In the genomic region with DNA sequence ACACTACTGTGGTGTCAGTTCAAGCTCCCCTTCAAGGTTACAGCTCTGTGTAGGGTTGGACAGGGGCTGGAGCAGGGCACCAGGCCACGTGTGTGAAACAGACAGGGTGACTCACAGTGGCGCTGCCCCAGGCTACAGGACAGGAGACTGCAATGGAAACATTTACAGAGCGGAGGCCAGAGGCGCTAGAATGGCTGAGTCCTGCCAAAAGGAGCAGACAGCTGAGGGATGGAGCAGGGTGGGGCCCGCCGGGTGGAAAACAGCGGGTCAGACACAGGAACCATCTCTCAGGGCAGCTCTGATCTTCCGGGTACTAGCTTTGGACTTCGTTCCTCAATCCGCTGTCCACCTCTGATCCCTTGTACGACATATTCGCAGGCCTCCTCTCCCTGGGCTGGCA, we compare ENCODE assay signal across 8 mouse cellular contexts. TPM values are rescaled to one million over a fixed set of nuclear protein-coding genes. Genes with fewer than 3 reads are reported as not detected.
DNase-seq lines count a peak whose midpoint lies in the region; ATAC-seq lines count a peak whose summit lies in the region.
"Had no signal": no experiment of that assay in that cellular context is flagged by ENCODE, and none has a peak within 500 bp of the region (broad histone marks: within the 10 kb centered on the region; RNA-seq: fewer than 3 reads in every experiment).

No protein-coding gene starts in this region.

- H3K4me2 ChIP-seq in midbrain, embryonic 16.5 days (ENCODE audit: low read length), result no peak overlapping the region

- DNase-seq in adrenal gland, adult (ENCODE audit: inconsistent age in 2 of 2, low spot score in 1 of 2), result peak; percentile 90 to 96
- peak; percentile 82 for DNase-seq in heart, postnatal 25 days (ENCODE audit: low spot score)
- peak; percentile 81 for DNase-seq in lung, postnatal 25 days (ENCODE audit: low spot score)
- no peak for DNase-seq in right cerebral cortex, postnatal 14 days
- no peak for DNase-seq in layer of hippocampus, postnatal 36 days

- 86% methylated on average over 12 of the region's 12 CpGs for WGBS in midbrain, embryonic 16.5 days

- H3K27me3 ChIP-seq in midbrain, embryonic 16.5 days (ENCODE audit: control insufficient read depth, insufficient read depth, low read depth, low read length), result no peaks in the 10 kb centered on the region

- H3K4me1 ChIP-seq in midbrain, embryonic 16.5 days (ENCODE audit: control insufficient read depth, insufficient read depth, low read length), result no peaks in the 10 kb centered on the region

- no peak overlapping the region for H3K27ac ChIP-seq in midbrain, embryonic 16.5 days (ENCODE audit: low read length)

- H3K4me3 ChIP-seq in midbrain, embryonic 16.5 days (ENCODE audit: low read depth, low read length), result no peak overlapping the region

- 0 out of 2 replicates have a peak, but pooled peaks have one; percentile 9 for ATAC-seq in common myeloid progenitor, adult 5-6 weeks (replicated peaks; ENCODE audit: low read depth, poor library complexity, severe bottlenecking)
- no peak for ATAC-seq in midbrain, embryonic 16.5 days

- H3K9ac ChIP-seq in midbrain, embryonic 16.5 days (ENCODE audit: low read depth, low read length), result no peak overlapping the region

- H3K9me3 ChIP-seq in midbrain, embryonic 16.5 days (replicated peaks; ENCODE audit: control insufficient read depth, low read length, poor library complexity, severe bottlenecking), result no peaks in the 10 kb centered on the region

- no peaks in the 10 kb centered on the region for H3K36me3 ChIP-seq in midbrain, embryonic 16.5 days (ENCODE audit: control insufficient read depth, insufficient read depth, low read length)

- intact Hi-C loops in heart, postnatal 25 days (cut with DNase I), result loop anchor here (5.0 kb wide), 1 partner anchor 73 kb away; a partner anchor contains a TSS

RNA-seq across cellular contexts. Expression of a gene that starts 4.3 kb away (rescaled TPM):
- total RNA-seq in common myeloid progenitor, adult 5-6 weeks (2017), result 0.53 and 1.6 TPM in 2 replicates
- under 1 TPM; 0.70 to 0.78 TPM for total RNA-seq in heart, postnatal 25 days (2021)
- 0.14 and 0.39 TPM in 2 replicates for polyA plus RNA-seq in midbrain, embryonic 16.5 days (2015; fragmentation: Nextera tagmentation; extraction: Ambion mirVana)
- total RNA-seq in layer of hippocampus, postnatal 36 days (2021), result under 1 TPM in 1 of 2 experiments, not detected in 1; 0.20 TPM

RNA-seq across cellular contexts. Expression of a gene that starts 13.5 kb away (rescaled TPM):
- not detected in 2 replicates for total RNA-seq in common myeloid progenitor, adult 5-6 weeks (2017)
- total RNA-seq in heart, postnatal 25 days (2021), result 1 to 10 TPM; 1.3 to 2.1 TPM
- polyA plus RNA-seq in midbrain, embryonic 16.5 days (2015; fragmentation: Nextera tagmentation; extraction: Ambion mirVana), result 9.4 TPM in 2 replicates
- total RNA-seq in layer of hippocampus, postnatal 36 days (2021), result 1 to 10 TPM; 2.5 to 2.7 TPM

RNA-seq across cellular contexts. Expression of a gene that starts 31.9 kb away (rescaled TPM):
- 4.9 and 5.4 TPM in 2 replicates for total RNA-seq in common myeloid progenitor, adult 5-6 weeks (2017)
- 10 to 100 TPM; 35.3 to 58.5 TPM for total RNA-seq in heart, postnatal 25 days (2021)
- polyA plus RNA-seq in midbrain, embryonic 16.5 days (2015; fragmentation: Nextera tagmentation; extraction: Ambion mirVana), result 2.5 and 2.9 TPM in 2 replicates
- 10 to 100 TPM; 11.0 to 13.1 TPM for total RNA-seq in layer of hippocampus, postnatal 36 days (2021)

RNA-seq across cellular contexts. Expression of a gene that starts 50.9 kb away (rescaled TPM):
- 49.9 and 55.0 TPM in 2 replicates for total RNA-seq in common myeloid progenitor, adult 5-6 weeks (2017)
- total RNA-seq in heart, postnatal 25 days (2021), result 1 to 10 TPM; 5.0 to 5.3 TPM
- 16.8 and 17.7 TPM in 2 replicates for polyA plus RNA-seq in midbrain, embryonic 16.5 days (2015; fragmentation: Nextera tagmentation; extraction: Ambion mirVana)
- 10 to 100 TPM; 15.2 to 15.7 TPM for total RNA-seq in layer of hippocampus, postnatal 36 days (2021)

RNA-seq across cellular contexts. Expression of a gene that starts 57.0 kb away (rescaled TPM):
- total RNA-seq in common myeloid progenitor, adult 5-6 weeks (2017), result not detected in 2 replicates
- not detected for total RNA-seq in heart, postnatal 25 days (2021)
- polyA plus RNA-seq in midbrain, embryonic 16.5 days (2015; fragmentation: Nextera tagmentation; extraction: Ambion mirVana), result not detected in 2 replicates
- total RNA-seq in layer of hippocampus, postnatal 36 days (2021), result not detected
- polyA plus RNA-seq: neural tube, embryonic 11.5 days had no signal

Comparison
In these comparisons a context has a peak if more than half of its experiments do, and no peak if none do; other contexts are left out.
1. DNase-seq: peak in adrenal gland, adult (2 of 2), heart, postnatal 25 days (single experiment) and lung, postnatal 25 days (single experiment); none in right cerebral cortex, postnatal 14 days (single experiment) and layer of hippocampus, postnatal 36 days (0 of 2).